ENCODE assay signal across 9 mouse cellular contexts in the genomic region with DNA sequence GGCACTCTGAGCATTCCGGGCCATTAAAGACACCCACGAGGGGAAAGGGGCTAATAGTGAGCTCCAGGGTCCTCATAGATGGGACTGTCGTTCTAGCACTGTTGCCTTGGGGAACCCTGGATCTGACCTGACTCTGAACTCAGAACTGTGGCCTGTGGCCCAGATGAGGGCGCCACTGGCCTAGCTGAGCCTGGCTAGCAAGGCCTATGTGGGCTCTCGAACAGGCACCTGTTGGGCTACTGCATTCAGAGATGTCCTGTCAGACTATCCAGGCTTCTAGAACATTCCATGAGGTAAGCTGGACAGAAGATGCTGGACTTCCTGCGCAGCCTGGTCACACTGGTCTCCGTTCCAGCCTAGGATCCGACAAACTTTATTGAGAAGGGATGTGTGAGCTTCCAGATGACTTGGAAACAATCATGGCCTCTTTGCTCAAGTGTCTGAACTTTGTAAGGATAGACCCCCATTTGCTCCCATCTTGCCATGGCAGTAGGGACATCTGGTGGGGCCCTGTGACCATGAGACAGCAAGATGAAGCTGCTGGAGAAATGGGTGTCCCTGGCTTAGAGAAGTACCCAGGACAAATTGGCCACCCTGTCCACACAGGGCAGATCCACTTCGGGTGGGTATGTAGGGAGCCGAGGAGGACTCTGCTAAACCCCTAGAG. TPM values are rescaled to one million over a fixed set of nuclear protein-coding genes. Genes with fewer than 3 reads are reported as not detected.
DNase-seq lines count a peak whose midpoint lies in the region; ATAC-seq lines count a peak whose summit lies in the region.
"Had no signal": no experiment of that assay in that cellular context is flagged by ENCODE, and none has a peak within 500 bp of the region (broad histone marks: within the 10 kb centered on the region; RNA-seq: fewer than 3 reads in every experiment).

No protein-coding gene starts in this region.

- peak overlapping the region; percentile 3; the same call in 1 of the 2 replicates for H3K27ac ChIP-seq in kidney, embryonic 14.5 days (ENCODE audit: low read depth, low read length)
- peak overlapping the region; percentile 86 for H3K27ac ChIP-seq in lung, embryonic 16.5 days (ENCODE audit: low read length)

- no peak overlapping the region for H3K9ac ChIP-seq in kidney, embryonic 14.5 days (ENCODE audit: low read depth, low read length)
- no peak overlapping the region for H3K9ac ChIP-seq in lung, embryonic 16.5 days (ENCODE audit: low read length)

- WGBS in kidney, embryonic 14.5 days, result 67% methylated on average over 10 of the region's 10 CpGs
- WGBS in lung, embryonic 16.5 days, result 61% methylated on average over 10 of the region's 10 CpGs

- H3K9me3 ChIP-seq in kidney, embryonic 14.5 days (ENCODE audit: control insufficient read depth, low read length), result no peaks in the 10 kb centered on the region
- H3K9me3 ChIP-seq in lung, embryonic 16.5 days (ENCODE audit: control insufficient read depth, low read length), result no peaks in the 10 kb centered on the region

- H3K4me3 ChIP-seq in kidney, embryonic 14.5 days (ENCODE audit: low read length), result peak overlapping the region; percentile 71; the same call in 1 of the 2 replicates
- peak overlapping the region; percentile 85 for H3K4me3 ChIP-seq in lung, embryonic 16.5 days (ENCODE audit: low read length)

- no peaks in the 10 kb centered on the region for H3K36me3 ChIP-seq in kidney, embryonic 14.5 days (ENCODE audit: control insufficient read depth, insufficient read depth, low read length)
- no peaks in the 10 kb centered on the region for H3K36me3 ChIP-seq in lung, embryonic 16.5 days (ENCODE audit: control insufficient read depth, insufficient read depth, low read length)

- H3K4me1 ChIP-seq in kidney, embryonic 14.5 days (ENCODE audit: control insufficient read depth, insufficient read depth, low read length), result peaks cover 17% of the 10 kb centered on the region
- H3K4me1 ChIP-seq in lung, embryonic 16.5 days (replicated peaks; ENCODE audit: control insufficient read depth, insufficient read depth, low read length), result peaks cover 22% of the 10 kb centered on the region

- DNase-seq in urinary bladder, postnatal 25 days (ENCODE audit: low spot score), result peak; percentile 24
- DNase-seq in urinary bladder, adult 18-20 months (ENCODE audit: low spot score in 2 of 2), result no peak
- peak; percentile 46 to 49 for DNase-seq in cerebellum, postnatal 36 days
- peak; percentile 36 for DNase-seq in heart, adult 9 months (ENCODE audit: low spot score in 2 of 2)

- H3K4me2 ChIP-seq in kidney, embryonic 14.5 days (replicated peaks; ENCODE audit: low read depth, low read length), result no peak overlapping the region
- H3K4me2 ChIP-seq in lung, embryonic 16.5 days (ENCODE audit: low read depth, low read length), result peak overlapping the region; percentile 85; the same call in 1 of the 2 replicates

- H3K27me3 ChIP-seq in kidney, embryonic 14.5 days (ENCODE audit: control insufficient read depth, insufficient read depth, low read length), result no peaks in the 10 kb centered on the region
- no peaks in the 10 kb centered on the region for H3K27me3 ChIP-seq in lung, embryonic 16.5 days (ENCODE audit: control insufficient read depth, insufficient read depth, low read depth, low read length)

- ATAC-seq in kidney, embryonic 14.5 days (ENCODE audit: low FRiP score, low TSS enrichment), result peak; percentile 14
- peak; percentile 12; the same call in 1 of the 2 replicates for ATAC-seq in lung, embryonic 16.5 days (ENCODE audit: low read depth)
- ATAC-seq in neutrophil, adult 5-6 weeks (ENCODE audit: extremely low read depth, insufficient number of reproducible peaks, low FRiP score, poor library complexity, severe bottlenecking), result peak; percentile 53
- ATAC-seq in erythroid progenitor cell, adult 5-6 weeks (replicated peaks; ENCODE audit: low FRiP score, poor library complexity, severe bottlenecking), result no peak

RNA-seq across cellular contexts. Expression of a gene that starts 0.9 kb away (rescaled TPM):
- polyA plus RNA-seq in kidney, embryonic 14.5 days (2014; fragmentation: Nextera tagmentation; extraction: Ambion mirVana), result 12.5 and 14.0 TPM in 2 replicates
- polyA plus RNA-seq in lung, embryonic 16.5 days (2015; fragmentation: Nextera tagmentation; extraction: Ambion mirVana), result 5.8 and 7.7 TPM in 2 replicates
- 58.0 TPM in 2 replicates for total RNA-seq in neutrophil, adult 5-6 weeks (2017)
- total RNA-seq in erythroid progenitor cell, adult 5-6 weeks (2015; ENCODE audit: low replicate concordance), result 1.8 and 2.5 TPM in 2 replicates
- 1.9 and 2.3 TPM in 2 replicates for total RNA-seq in erythroid progenitor cell, adult 5-6 weeks (2017; ENCODE audit: low replicate concordance)

RNA-seq across cellular contexts. Expression of a gene that starts 19.0 kb away (rescaled TPM):
- polyA plus RNA-seq in kidney, embryonic 14.5 days (2014; fragmentation: Nextera tagmentation; extraction: Ambion mirVana), result not detected in 2 replicates
- not detected in 2 replicates for polyA plus RNA-seq in lung, embryonic 16.5 days (2015; fragmentation: Nextera tagmentation; extraction: Ambion mirVana)
- 0.98 TPM in 1 of 2 replicates, not detected in the other for total RNA-seq in neutrophil, adult 5-6 weeks (2017)
- not detected in 2 replicates for total RNA-seq in erythroid progenitor cell, adult 5-6 weeks (2015; ENCODE audit: low replicate concordance)
- total RNA-seq in erythroid progenitor cell, adult 5-6 weeks (2017; ENCODE audit: low replicate concordance), result not detected in 2 replicates
- polyA plus RNA-seq: gonadal fat pad, adult 2 months had no signal

Comparison
In these comparisons a context has a peak if more than half of its experiments do, and no peak if none do; other contexts are left out.
1. DNase-seq: peak in urinary bladder, postnatal 25 days (single experiment), cerebellum, postnatal 36 days (2 of 2) and heart, adult 9 months (2 of 2); none in urinary bladder, adult 18-20 months (0 of 2).
2. RNA of a gene that starts 0.9 kb away (total RNA-seq): 58.0 TPM in neutrophil, adult 5-6 weeks; 1.8 to 2.5 TPM in erythroid progenitor cell, adult 5-6 weeks; every median in the first group is over 10 times any median in the second.